Mouse (Mus musculus) limb, embryonic 11.5 days (tissue): ENCODE measurements at regions not wholly inside any gene's neighbourhood (a gene's known extent, or its start where the extent isn't known, plus 50 kb on each side); places are given as distances from the start of the nearest gene placed in this dataset.

ENCODE experiments used
- ATAC-seq: fragments of 200-750 bp; cut with Nextera tagmentation; 2 replicates; pipeline ENCODE4 v1.8.0; 2017; ENCODE audit warnings: low read depth; ENCODE audit not compliant: insufficient number of reproducible peaks, low FRiP score, low TSS enrichment
- DNase-seq: peaks from one replicate; pipeline ENCODE4 v3.0.0-alpha.2; 2015; ENCODE audit warnings: low spot score
- H3K27ac ChIP-seq: fragments of 300-500 bp; sonication (generic); replicated peaks from 2 replicates; pipeline ENCODE4 v1.5.1; 2014; ENCODE audit warnings: low read depth, mild to moderate bottlenecking, low read length
- H3K27me3 ChIP-seq: fragments of 300-500 bp; sonication (generic); 2 replicates; pipeline ENCODE4 v1.6.1; 2014; ENCODE audit warnings: mild to moderate bottlenecking, low read length, mixed read lengths; ENCODE audit not compliant: control insufficient read depth, insufficient read depth
- H3K36me3 ChIP-seq: fragments of 300-500 bp; sonication (generic); 2 replicates; pipeline ENCODE4 v1.6.1; 2014; ENCODE audit warnings: mild to moderate bottlenecking, low read length, moderate library complexity, mixed read lengths; ENCODE audit not compliant: control insufficient read depth, insufficient read depth
- H3K4me1 ChIP-seq: fragments of 300-500 bp; sonication (generic); 2 replicates; pipeline ENCODE4 v1.6.1; 2014; ENCODE audit warnings: low read length, mixed read lengths; ENCODE audit not compliant: control insufficient read depth, insufficient read depth
- H3K4me2 ChIP-seq: fragments of 300-500 bp; sonication (generic); 2 replicates; pipeline ENCODE4 v1.6.1; 2014; ENCODE audit warnings: low read depth, mild to moderate bottlenecking, moderate library complexity; ENCODE audit not compliant: severe bottlenecking
- H3K4me3 ChIP-seq: fragments of 300-500 bp; sonication (generic); 2 replicates; pipeline ENCODE4 v1.5.1; 2014; ENCODE audit warnings: low read depth, low read length
- H3K9ac ChIP-seq: fragments of 300-500 bp; sonication (generic); 2 replicates; pipeline ENCODE4 v1.6.1; 2014; ENCODE audit warnings: mild to moderate bottlenecking, low read length
- H3K9me3 ChIP-seq: fragments of 300-500 bp; sonication (generic); 2 replicates; pipeline ENCODE4 v1.6.1; 2016; ENCODE audit warnings: low read length; ENCODE audit not compliant: control insufficient read depth
- WGBS: fragments of 180-500 bp; shearing (Covaris S2); extraction: QIAGEN DNeasy Blood & Tissue Kit; methylation state at CpG from one replicate; pipeline ENCODE4 v1.1.7; 2014; 5-methylcytosine and 5-hydroxymethylcytosine counted together

DNA sequence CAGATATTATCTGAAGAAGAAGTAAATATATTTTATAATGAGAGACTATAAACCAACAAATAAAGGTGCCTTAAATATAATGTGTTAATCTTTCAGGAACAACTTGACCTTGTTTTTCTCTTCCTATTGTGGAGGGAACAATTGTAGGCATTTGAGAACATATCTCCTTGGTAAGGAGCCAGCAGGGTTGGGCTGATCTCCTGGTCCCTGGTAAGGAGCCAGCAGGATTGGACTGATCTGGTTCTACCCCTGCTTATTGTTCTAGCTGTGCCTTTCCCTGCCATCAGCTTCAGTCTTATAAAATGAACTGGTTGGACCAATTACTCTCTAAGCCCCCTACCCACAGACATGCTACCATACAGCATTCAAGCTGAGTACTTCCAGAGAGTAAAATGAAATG lies 187.7 kb upstream of the Gria1 start:
- DNase-seq (no peak), ATAC-seq (no peak)
- no peak overlapping the region for H3K4me2 ChIP-seq
- H3K27ac ChIP-seq = no peak overlapping the region
- no peaks in the 10 kb centered on the region for H3K4me1 ChIP-seq
- no peaks in the 10 kb centered on the region for H3K36me3 ChIP-seq
- H3K9ac ChIP-seq = no peak overlapping the region
- no peaks in the 10 kb centered on the region for H3K9me3 ChIP-seq
- no peaks in the 10 kb centered on the region for H3K27me3 ChIP-seq
- no peak overlapping the region for H3K4me3 ChIP-seq

GRCm38 (mm10) chr11:56827499-56827898 lies 183.7 kb upstream of the Gria1 start:
- no peak overlapping the region for H3K9ac ChIP-seq
- no peaks in the 10 kb centered on the region for H3K9me3 ChIP-seq
- H3K27me3 ChIP-seq = no peaks in the 10 kb centered on the region
- no peak overlapping the region for H3K4me2 ChIP-seq
- no peak overlapping the region for H3K27ac ChIP-seq
- no peaks in the 10 kb centered on the region for H3K36me3 ChIP-seq
- H3K4me3 ChIP-seq = no peak overlapping the region
- ATAC-seq (no peak), DNase-seq (no peak)
- no peaks in the 10 kb centered on the region for H3K4me1 ChIP-seq
- 89% methylated on average over 5 of the region's 5 CpGs for WGBS

- ATAC-seq = no peak
- no peak overlapping the region for H3K9ac ChIP-seq
- DNase-seq = no peak
- H3K27ac ChIP-seq = no peak overlapping the region
- H3K4me2 ChIP-seq = no peak overlapping the region
- no peaks in the 10 kb centered on the region for H3K27me3 ChIP-seq
- H3K4me3 ChIP-seq = no peak overlapping the region
- WGBS = 75% methylated on average over 4 of the region's 4 CpGs
- H3K9me3 ChIP-seq = no peaks in the 10 kb centered on the region
- H3K36me3 ChIP-seq = no peaks in the 10 kb centered on the region
- H3K4me1 ChIP-seq = no peaks in the 10 kb centered on the region
Observed at GRCm38 (mm10) chr11:56862649-56863048, 148.5 kb upstream of the Gria1 start.

- WGBS = 9% methylated on average over 3 of the region's 3 CpGs
- Histone ChIP-seq H3K4me2 (no peak overlapping the region), H3K27me3 (no peaks in the 10 kb centered on the region), H3K9ac (no peak overlapping the region), H3K4me1 (no peaks in the 10 kb centered on the region), H3K36me3 (no peaks in the 10 kb centered on the region), H3K9me3 (no peaks in the 10 kb centered on the region), H3K4me3 (no peak overlapping the region), H3K27ac (no peak overlapping the region)
- ATAC-seq (no peak), DNase-seq (no peak)
Observed at GRCm38 (mm10) chr11:56871640-56872039, 139.5 kb upstream of the Gria1 start.

GRCm38 (mm10) chr11:56898548-56898951 lies 112.6 kb upstream of the Gria1 start:
- H3K36me3 ChIP-seq = no peaks in the 10 kb centered on the region
- no peak for DNase-seq
- no peak overlapping the region for H3K9ac ChIP-seq
- H3K4me3 ChIP-seq = no peak overlapping the region
- 91% methylated on average over 4 of the region's 4 CpGs for WGBS
- ATAC-seq = no peak
- H3K4me1 ChIP-seq = no peaks in the 10 kb centered on the region
- no peaks in the 10 kb centered on the region for H3K27me3 ChIP-seq
- no peak overlapping the region for H3K27ac ChIP-seq
- H3K9me3 ChIP-seq = no peaks in the 10 kb centered on the region
- no peak overlapping the region for H3K4me2 ChIP-seq

DNA sequence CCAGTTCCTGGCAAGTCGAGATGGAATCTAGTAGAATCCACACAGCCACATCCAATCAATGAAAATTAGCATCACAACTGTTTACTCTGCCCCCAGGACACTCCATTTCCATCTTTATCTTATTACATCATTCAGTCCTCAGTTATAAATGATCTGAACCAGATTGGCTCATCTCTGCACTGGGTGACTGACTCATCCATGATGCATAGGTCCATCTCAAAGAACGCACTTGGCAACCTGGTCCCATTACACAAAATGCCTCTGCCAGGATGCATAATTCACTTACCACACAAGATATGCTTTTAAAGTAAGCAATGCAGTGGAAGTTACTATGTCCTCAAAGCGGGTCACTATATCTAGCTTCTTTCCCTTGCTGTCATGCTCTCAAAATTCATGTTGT lies 110.0 kb upstream of the Gria1 start:
- DNase-seq (no peak), ATAC-seq (no peak)
- WGBS = 91% methylated on average over 3 of the region's 3 CpGs
- Histone ChIP-seq H3K36me3 (no peaks in the 10 kb centered on the region), H3K4me3 (no peak overlapping the region), H3K9ac (no peak overlapping the region), H3K27me3 (no peaks in the 10 kb centered on the region), H3K4me2 (no peak overlapping the region), H3K9me3 (no peaks in the 10 kb centered on the region), H3K4me1 (no peaks in the 10 kb centered on the region), H3K27ac (no peak overlapping the region)

DNA sequence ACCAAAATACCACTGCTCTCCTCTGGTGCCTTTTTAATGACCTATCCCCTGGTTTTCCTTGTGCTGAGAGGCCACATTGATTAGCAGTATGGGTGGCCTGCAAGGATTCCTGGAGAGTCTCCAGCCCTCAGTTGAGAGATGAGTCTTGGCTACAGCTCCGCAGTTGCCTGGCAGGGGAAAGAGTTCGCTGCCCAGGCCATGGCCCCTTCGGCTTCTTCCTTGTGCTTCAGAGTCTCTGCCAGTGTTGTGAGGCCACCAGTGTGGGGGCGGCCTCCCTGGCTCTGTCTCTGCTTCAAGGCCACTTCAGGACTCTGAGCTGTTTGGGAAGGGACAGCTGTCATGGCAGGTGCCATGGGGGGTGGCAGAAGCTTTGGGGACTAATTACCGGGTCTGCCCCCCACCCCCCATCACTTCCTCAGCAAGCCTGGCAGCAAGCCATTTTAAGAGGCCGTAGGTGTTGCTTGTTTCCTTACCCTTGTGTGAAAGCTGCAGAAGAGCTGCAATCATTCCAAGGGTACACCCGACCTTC lies 85.8 kb upstream of the Gria1 start:
- Histone ChIP-seq H3K36me3 (no peaks in the 10 kb centered on the region), H3K4me3 (no peak overlapping the region), H3K27me3 (no peaks in the 10 kb centered on the region), H3K27ac (no peak overlapping the region), H3K4me2 (no peak overlapping the region), H3K9ac (no peak overlapping the region), H3K9me3 (no peaks in the 10 kb centered on the region), H3K4me1 (no peaks in the 10 kb centered on the region)
- DNase-seq (no peak), ATAC-seq (no peak)
- 81% methylated on average over 7 of the region's 7 CpGs for WGBS

DNA sequence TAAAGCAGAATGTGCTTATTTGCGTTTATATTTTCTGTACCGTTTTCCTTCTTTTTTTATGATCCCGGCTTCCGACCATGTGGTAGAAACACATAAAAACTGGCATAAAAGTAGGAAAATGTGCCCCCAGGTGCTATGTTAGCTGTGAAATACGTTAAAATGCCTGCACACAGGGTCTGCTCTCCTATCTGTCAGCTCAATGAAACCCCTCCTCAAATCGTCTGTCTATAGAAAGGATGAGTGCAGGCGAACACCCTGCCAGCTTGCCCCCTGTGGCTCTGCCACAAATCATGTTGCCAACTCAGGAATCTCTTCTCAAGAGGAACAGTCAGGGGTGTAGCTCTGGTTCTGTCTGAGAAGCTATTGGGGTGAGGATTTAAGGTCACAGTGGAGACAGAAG lies 78.4 kb upstream of the Gria1 start:
- no peak for ATAC-seq
- Histone ChIP-seq H3K27me3 (no peaks in the 10 kb centered on the region), H3K9ac (no peak overlapping the region), H3K4me1 (no peaks in the 10 kb centered on the region), H3K4me2 (no peak overlapping the region), H3K4me3 (no peak overlapping the region), H3K36me3 (no peaks in the 10 kb centered on the region), H3K9me3 (no peaks in the 10 kb centered on the region), H3K27ac (no peak overlapping the region)
- WGBS = 56% methylated on average over 7 of the region's 7 CpGs
- no peak for DNase-seq

GRCm38 (mm10) chr11:56952357-56952756 lies 58.8 kb upstream of the Gria1 start:
- no peak overlapping the region for H3K9ac ChIP-seq
- H3K4me2 ChIP-seq = no peak overlapping the region
- ATAC-seq (no peak), DNase-seq (no peak)
- no peaks in the 10 kb centered on the region for H3K27me3 ChIP-seq
- no peaks in the 10 kb centered on the region for H3K36me3 ChIP-seq
- H3K4me3 ChIP-seq = no peak overlapping the region
- no peak overlapping the region for H3K27ac ChIP-seq
- H3K9me3 ChIP-seq = no peaks in the 10 kb centered on the region
- WGBS = 82% methylated on average over 2 of the region's 2 CpGs
- H3K4me1 ChIP-seq = no peaks in the 10 kb centered on the region
